Mouse (Mus musculus) midbrain, postnatal 0 days (tissue): ENCODE measurements around the gene BC051019. TPM values are rescaled to one million over a fixed set of nuclear protein-coding genes. Genes with fewer than 3 reads are reported as not detected.
A peak's percentile ranks its signal among the peaks of the same experiment; 100 is the strongest.

Experiments
- ATAC-seq: fragments of 200-750 bp; cut with Nextera tagmentation; 2 replicates; pipeline ENCODE4 v1.8.0; 2017; ENCODE audit warnings: moderate number of reproducible peaks, mild to moderate bottlenecking, moderate TSS enrichment, moderate library complexity; ENCODE audit not compliant: low FRiP score
- DNase-seq: peaks from one replicate; pipeline ENCODE4 v3.0.0-alpha.2; 2015; ENCODE audit warnings: low spot score
- H3K27ac ChIP-seq: fragments of 300-500 bp; sonication (generic); 2 replicates; pipeline ENCODE4 v1.5.1; 2014; ENCODE audit warnings: low read depth, mild to moderate bottlenecking, low read length, mixed read lengths
- H3K27me3 ChIP-seq: fragments of 300-500 bp; sonication (generic); 2 replicates; pipeline ENCODE4 v1.6.1; 2014; ENCODE audit warnings: low read length, control low read depth, mixed read lengths; ENCODE audit not compliant: insufficient read depth
- H3K36me3 ChIP-seq: fragments of 300-500 bp; sonication (generic); 2 replicates; pipeline ENCODE4 v1.6.1; 2014; ENCODE audit warnings: low read length, control low read depth, mixed read lengths; ENCODE audit not compliant: insufficient read depth
- H3K4me1 ChIP-seq: fragments of 300-500 bp; sonication (generic); 2 replicates; pipeline ENCODE4 v1.6.1; 2014; ENCODE audit warnings: mild to moderate bottlenecking, control low read depth, antibody characterized with exemption, low read length, mixed read lengths; ENCODE audit not compliant: insufficient read depth
- H3K4me2 ChIP-seq: fragments of 300-500 bp; sonication (generic); 2 replicates; pipeline ENCODE4 v1.6.1; 2014; ENCODE audit warnings: low read depth, mild to moderate bottlenecking, low read length, mixed read lengths; ENCODE audit not compliant: poor library complexity, severe bottlenecking
- H3K4me3 ChIP-seq: fragments of 300-500 bp; sonication (generic); 2 replicates; pipeline ENCODE4 v1.5.1; 2014; ENCODE audit warnings: low read depth, mild to moderate bottlenecking, low read length, moderate library complexity
- H3K9ac ChIP-seq: fragments of 300-500 bp; sonication (generic); replicated peaks from 2 replicates; pipeline ENCODE4 v1.6.1; 2014; ENCODE audit warnings: mild to moderate bottlenecking, low read length, moderate library complexity, mixed read lengths; ENCODE audit not compliant: poor library complexity, severe bottlenecking
- H3K9me3 ChIP-seq: fragments of 300-500 bp; sonication (generic); 2 replicates; pipeline ENCODE4 v1.6.1; 2016; ENCODE audit warnings: low read length, control low read depth
- CTCF ChIP-seq: IDR thresholded peaks from 2 replicates; pipeline ENCODE4 v1.5.1; 2016; ENCODE audit warnings: antibody characterized with exemption, mild to moderate bottlenecking
- WGBS: fragments of 180-500 bp; shearing (Covaris S2); extraction: QIAGEN DNeasy Blood & Tissue Kit; methylation state at CpG from one replicate; pipeline ENCODE4 v1.1.7; 2014; 5-methylcytosine and 5-hydroxymethylcytosine counted together
- polyA plus RNA-seq: library from polyadenylated mRNA; unstranded; fragments of >200 nt; fragmentation: Nextera tagmentation; extraction: Ambion mirVana; gene quantifications from 2 replicates; pipeline ENCODE4 v1.2.1, GENCODE M21; 2015
- total RNA-seq: library from RNA; depleted of rRNA; stranded (reverse); fragments of >200 nt; gene quantifications from 2 replicates; pipeline ENCODE4 v1.2.3, GENCODE M21; 2014

The BC051019 gene
- total and polyA plus RNA-seq, 2 experiments from 2014 or later = 0.58 to 1.5 TPM

GRCm38 (mm10) chr7:109704016-109704377, 19.7 kb downstream of the BC051019 start:
- ATAC-seq (no peak), DNase-seq (no peak)
- H3K9me3 ChIP-seq = no peaks in the 10 kb centered on the region
- H3K4me2 ChIP-seq = peak overlapping the region; percentile 74
- peak overlapping the region; percentile 71 for H3K4me3 ChIP-seq
- peaks cover 2% of the 10 kb centered on the region; the same call in 1 of the 2 replicates for H3K36me3 ChIP-seq
- WGBS = 3% methylated on average over 16 of the region's 17 CpGs
- H3K27me3 ChIP-seq = no peaks in the 10 kb centered on the region
- peak overlapping the region; percentile 65 for H3K27ac ChIP-seq
- H3K9ac ChIP-seq = peak overlapping the region; percentile 64
- H3K4me1 ChIP-seq = no peaks in the 10 kb centered on the region
- peak; percentile 45 for TF ChIP-seq CTCF

GRCm38 (mm10) chr7:109703190-109704015, 20.2 kb downstream of the BC051019 start, which contains the start of the genes St5 and Akip1:
TSS of gene St5 (minus strand) at chr7:109703605.
TSS of gene Akip1 (plus strand) at chr7:109703690.
- Histone ChIP-seq H3K36me3 (no peaks in the 10 kb centered on the region), H3K4me2 (peak within 1 kb of the TSS; percentile 74), H3K4me1 (no peaks in the 10 kb centered on the region), H3K9me3 (no peaks in the 10 kb centered on the region), H3K27ac (peak within 1 kb of the TSS; percentile 65), H3K27me3 (no peaks in the 10 kb centered on the region), H3K9ac (peak within 1 kb of the TSS; percentile 64), H3K4me3 (peak within 1 kb of the TSS; percentile 71)
- DNase-seq (peak; percentile 94), ATAC-seq (peak; percentile 92)
- no peak for TF ChIP-seq CTCF
- under 1% methylated on average over 57 of the region's 61 CpGs for WGBS

GRCm38 (mm10) chr7:109702721-109703120, 20.9 kb downstream of the BC051019 start:
- ATAC-seq (no peak), DNase-seq (no peak)
- H3K9me3 ChIP-seq = no peaks in the 10 kb centered on the region
- H3K36me3 ChIP-seq = no peaks in the 10 kb centered on the region
- WGBS = 46% methylated on average over 4 of the region's 4 CpGs
- H3K9ac ChIP-seq = 0 out of 2 replicates have a peak overlapping the region, but pooled peaks have one; percentile 64
- H3K4me1 ChIP-seq = no peaks in the 10 kb centered on the region
- no peak for TF ChIP-seq CTCF
- H3K27me3 ChIP-seq = no peaks in the 10 kb centered on the region
- H3K4me3 ChIP-seq = peak overlapping the region; percentile 71; the same call in 1 of the 2 replicates
- H3K27ac ChIP-seq = no peak overlapping the region
- H3K4me2 ChIP-seq = peak overlapping the region; percentile 74

DNA sequence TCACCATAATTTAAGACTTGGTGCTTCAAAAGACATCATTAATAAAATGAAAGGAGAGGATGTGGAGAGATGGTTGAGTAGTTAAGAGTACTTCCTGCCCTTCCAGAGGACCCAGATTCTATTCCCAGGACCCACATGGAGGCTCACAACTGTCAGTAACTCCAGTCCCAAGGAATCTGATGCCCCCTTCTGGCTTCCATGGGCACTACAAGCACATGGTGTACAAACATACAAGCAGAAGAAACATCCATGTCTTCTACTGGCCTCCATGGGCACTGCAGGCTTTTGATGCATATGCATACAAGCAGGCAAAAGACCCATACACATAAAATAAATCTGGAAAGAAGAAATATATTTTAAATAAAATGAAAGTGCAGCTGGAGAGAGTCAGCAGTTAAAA, 23.4 kb downstream of the BC051019 start:
- Histone ChIP-seq H3K36me3 (no peaks in the 10 kb centered on the region), H3K9ac (no peak overlapping the region), H3K9me3 (no peaks in the 10 kb centered on the region), H3K27me3 (no peaks in the 10 kb centered on the region), H3K4me3 (no peak overlapping the region), H3K27ac (no peak overlapping the region), H3K4me2 (no peak overlapping the region), H3K4me1 (no peaks in the 10 kb centered on the region)
- peak; percentile 29 for TF ChIP-seq CTCF
- no peak for DNase-seq
- ATAC-seq = no peak

DNA sequence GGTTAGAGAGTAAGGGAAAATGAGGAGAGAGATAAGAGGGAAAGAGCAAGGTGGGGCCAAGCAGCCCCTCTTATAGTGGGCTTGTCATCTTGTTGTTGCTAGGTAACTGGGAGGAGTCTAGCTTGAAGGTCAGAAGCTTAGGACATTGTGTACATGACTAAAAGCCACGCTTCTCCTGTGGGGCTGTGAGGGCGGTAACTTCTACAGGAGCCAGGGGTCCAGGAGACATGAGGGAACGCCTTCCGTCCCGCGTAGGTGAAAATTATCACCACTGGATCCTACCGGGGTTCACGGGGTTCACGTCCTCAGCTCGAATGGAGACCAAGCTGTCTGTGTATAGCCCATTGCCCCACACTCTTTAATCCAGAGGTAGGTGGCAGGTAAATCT, 28.3 kb downstream of the BC051019 start:
- H3K27me3 ChIP-seq = no peaks in the 10 kb centered on the region
- 92% methylated on average over 10 of the region's 10 CpGs for WGBS
- no peak overlapping the region for H3K4me3 ChIP-seq
- H3K27ac ChIP-seq = no peak overlapping the region
- no peaks in the 10 kb centered on the region for H3K36me3 ChIP-seq
- no peaks in the 10 kb centered on the region for H3K4me1 ChIP-seq
- H3K9ac ChIP-seq = no peak overlapping the region
- no peak for TF ChIP-seq CTCF
- H3K4me2 ChIP-seq = no peak overlapping the region
- DNase-seq = no peak
- no peak for ATAC-seq
- no peaks in the 10 kb centered on the region for H3K9me3 ChIP-seq

DNA sequence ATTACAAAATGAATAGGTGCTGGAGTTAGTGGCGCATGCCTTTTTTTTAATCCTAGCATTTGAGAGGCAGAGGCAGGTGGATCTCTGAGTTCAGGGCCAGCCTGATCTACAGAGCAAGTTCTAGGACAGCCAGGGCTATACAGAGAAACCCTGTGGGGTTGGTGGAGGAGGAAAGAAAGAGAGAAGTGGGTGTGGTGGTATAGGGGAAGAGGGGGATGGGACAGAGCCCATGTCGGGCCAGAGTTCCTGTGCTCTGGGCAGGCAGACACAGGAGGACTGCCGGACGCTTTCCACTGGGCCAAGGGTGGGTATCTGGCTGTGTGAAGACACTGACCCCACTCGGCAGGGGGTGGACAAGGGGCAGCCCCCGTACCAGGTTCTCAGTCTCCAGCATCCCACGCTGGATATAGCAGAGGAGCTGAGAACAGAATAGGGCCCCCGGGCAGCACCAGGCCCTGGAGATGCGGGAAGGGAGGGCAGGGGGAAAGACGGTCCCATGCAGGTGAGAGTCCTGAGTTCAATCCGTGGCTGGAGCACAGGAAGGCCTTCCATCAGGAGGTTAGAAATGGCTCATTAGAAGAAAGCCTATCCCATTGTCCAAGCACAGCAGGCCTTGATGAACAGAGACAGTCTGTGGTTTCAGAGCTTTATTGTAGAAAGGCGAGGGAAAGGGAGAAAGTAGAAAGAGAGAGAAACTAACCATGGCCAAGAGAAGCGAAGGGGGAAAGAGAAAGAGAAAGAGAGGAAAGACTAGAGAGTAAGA, 28.9 kb downstream of the BC051019 start:
- Histone ChIP-seq H3K36me3 (no peaks in the 10 kb centered on the region), H3K4me2 (no peak overlapping the region), H3K27ac (no peak overlapping the region), H3K4me3 (no peak overlapping the region), H3K9ac (no peak overlapping the region), H3K27me3 (no peaks in the 10 kb centered on the region), H3K4me1 (no peaks in the 10 kb centered on the region), H3K9me3 (no peaks in the 10 kb centered on the region)
- ATAC-seq (no peak), DNase-seq (no peak)
- TF ChIP-seq CTCF = no peak
- 82% methylated on average over 13 of the region's 13 CpGs for WGBS
